Mouse (Mus musculus) stomach, postnatal 0 days (tissue): ENCODE measurements at regions not wholly inside any gene's neighbourhood (a gene's known extent, or its start where the extent isn't known, plus 50 kb on each side); places are given as distances from the start of the nearest gene placed in this dataset.

Experiments
- CTCF ChIP-seq: IDR thresholded peaks from 2 replicates; pipeline ENCODE4 v1.5.1; 2016; ENCODE audit warnings: antibody characterized with exemption, low read depth, mild to moderate bottlenecking, moderate library complexity
- EP300 ChIP-seq: optimal IDR thresholded peaks from 2 replicates; pipeline ENCODE3; 2016; ENCODE audit warnings: antibody characterized with exemption

- TF ChIP-seq CTCF (no peak), EP300 (no peak)
Measured at GRCm38 (mm10) chr1:189532834-189533233, 130.8 kb upstream of the Kcnk2 start.
